Mouse (Mus musculus): ENCODE data around the gene Sumo1. TPM values are rescaled to one million over a fixed set of nuclear protein-coding genes. Genes with fewer than 3 reads are reported as not detected.

The Sumo1 gene
- total RNA-seq, 2 experiments from 2014 or later, result 58.0 to 67.4 TPM

DNA sequence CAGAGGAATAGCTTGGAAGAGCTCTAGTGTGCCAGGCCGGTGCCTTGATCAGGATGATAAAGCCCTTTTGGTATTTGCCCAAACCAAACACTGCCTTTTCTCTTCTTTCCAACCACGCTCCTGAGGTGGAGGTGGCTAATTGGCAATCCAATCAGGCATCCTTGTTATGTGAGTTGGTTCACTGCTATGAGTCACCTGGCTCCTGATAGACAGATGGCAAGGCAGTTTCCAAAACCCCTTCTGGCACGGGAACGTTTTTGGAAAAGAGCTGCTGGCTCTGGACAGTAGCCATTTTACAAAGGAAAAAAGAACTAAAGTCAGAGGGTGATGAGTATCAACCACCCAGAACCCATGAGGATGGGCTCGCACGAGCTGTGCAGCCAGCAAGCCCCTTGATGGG lies 103.7 kb downstream of the Sumo1 start:
- ATAC-seq (replicated peaks; ENCODE audit: low FRiP score, poor library complexity, severe bottlenecking), result no peak

DNA sequence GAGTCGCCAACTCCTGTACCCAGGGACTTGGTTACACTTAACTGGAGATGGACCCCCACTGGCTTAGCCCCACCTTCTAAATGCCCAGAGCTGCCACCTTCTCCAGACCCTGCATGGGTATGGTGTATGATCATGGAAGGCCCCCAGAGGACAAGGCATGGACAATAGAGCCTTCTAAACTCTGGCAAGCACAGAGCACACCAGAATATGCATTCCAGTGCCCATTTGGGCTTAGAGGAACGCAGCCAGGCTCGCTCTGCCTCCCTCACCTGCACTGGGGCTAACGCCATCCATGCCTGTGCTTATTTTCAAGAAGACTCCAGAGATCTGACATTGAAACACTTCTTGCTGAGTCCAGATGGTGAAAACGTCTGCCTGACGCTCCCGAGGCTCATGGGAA lies 104.4 kb downstream of the Sumo1 start:
- ATAC-seq (replicated peaks; ENCODE audit: low FRiP score, poor library complexity, severe bottlenecking), result no peak

DNA sequence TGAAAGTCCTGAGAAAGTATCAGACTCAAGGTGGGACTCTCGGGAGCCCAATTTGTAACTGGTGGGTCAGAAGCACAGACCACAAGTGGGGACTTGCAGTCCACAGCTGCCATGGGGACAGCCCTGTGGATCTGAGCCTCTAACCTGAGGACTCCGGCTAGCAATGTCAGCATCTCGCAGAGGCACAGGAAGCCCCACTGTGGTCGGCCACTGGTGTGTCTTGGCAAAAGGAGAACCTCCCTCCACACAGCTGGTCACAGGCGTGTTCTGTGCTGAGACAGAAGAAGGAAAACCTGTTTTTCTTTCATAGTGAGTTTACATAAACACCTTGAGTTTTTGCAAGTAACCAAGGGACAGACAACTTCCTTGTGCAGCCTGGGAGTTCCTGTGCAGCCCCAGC lies 104.8 kb downstream of the Sumo1 start:
- no peak for ATAC-seq (replicated peaks; ENCODE audit: low FRiP score, poor library complexity, severe bottlenecking)

DNA sequence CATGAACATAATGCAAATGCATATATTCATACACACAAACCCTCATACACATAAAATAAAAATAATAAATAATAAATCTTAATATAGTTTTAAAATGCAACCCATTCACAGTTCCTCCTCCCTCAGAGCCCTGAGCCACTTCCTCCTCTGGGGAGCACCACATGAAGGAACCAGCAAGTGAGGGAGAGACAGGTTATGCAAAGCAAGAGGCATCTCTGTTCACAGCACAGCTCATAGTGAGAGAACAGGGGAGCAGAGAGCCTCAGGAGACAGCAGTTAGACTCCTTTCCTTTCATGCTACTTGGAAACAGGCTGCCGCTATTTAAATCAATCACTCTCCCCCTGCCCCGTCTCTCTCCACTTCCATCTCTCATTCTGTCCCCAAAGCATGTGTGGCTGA lies 107.1 kb downstream of the Sumo1 start:
- no peak for ATAC-seq (replicated peaks; ENCODE audit: low FRiP score, poor library complexity, severe bottlenecking)

DNA sequence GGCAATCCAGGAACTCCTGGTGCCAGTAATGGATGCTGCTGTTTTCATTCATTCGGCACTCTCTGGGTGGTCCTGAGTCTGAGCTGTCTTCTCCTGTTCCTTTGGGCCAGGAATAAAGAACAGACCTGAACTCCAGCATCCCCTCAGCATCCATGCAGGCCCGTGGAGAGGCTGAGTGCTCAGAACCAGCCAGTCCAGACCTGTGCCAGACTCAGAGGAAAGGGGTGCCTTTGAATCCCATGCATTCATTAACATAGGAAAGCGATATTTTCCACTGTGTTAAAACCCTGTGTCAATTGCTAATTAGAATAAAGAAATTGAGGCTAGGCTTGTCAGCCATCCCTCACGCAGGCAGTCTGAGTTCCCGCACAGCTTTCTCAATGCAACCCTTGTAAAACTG lies 116.9 kb downstream of the Sumo1 start:
- ATAC-seq (replicated peaks; ENCODE audit: low FRiP score, poor library complexity, severe bottlenecking), result no peak

DNA sequence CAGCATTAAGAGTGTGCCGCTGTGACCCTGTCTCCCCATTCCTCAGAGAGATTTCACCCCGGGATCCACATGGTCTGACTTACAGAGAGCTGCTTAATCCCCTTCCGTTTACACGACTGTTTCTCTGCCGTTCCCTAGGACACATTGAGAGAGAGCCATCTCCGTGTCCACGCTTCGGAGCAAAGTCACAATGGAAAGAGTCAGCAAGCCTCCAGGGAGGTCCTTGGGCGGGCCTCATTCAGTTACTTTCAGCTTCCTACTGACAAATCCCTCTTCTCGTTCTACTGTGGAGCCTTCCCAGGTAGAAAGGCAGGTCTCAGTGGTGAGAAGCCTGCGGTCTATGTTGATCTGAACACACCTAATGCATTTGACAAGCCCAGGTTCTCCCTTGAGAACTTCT lies 119.6 kb downstream of the Sumo1 start:
- no peak for ATAC-seq (replicated peaks; ENCODE audit: low FRiP score, poor library complexity, severe bottlenecking)

DNA sequence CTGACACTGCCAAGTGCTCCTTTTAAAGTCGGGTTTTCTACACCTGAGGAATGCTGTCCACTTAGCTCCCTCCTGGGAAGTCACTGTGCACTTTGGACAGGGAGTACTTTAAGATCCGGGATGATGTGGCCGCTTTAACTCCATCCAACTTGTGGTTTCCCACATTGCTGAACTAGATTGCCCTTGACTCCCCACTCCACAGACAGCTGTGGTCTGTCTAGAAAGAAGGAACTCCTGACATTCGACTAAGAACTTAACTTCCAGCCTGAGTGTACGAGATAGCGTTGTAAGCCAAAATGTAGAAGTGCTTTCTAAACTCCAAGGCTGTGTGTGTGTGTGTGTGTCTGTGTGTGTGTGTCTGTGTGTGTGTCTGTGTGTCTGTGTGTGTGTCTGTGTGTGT lies 120.4 kb downstream of the Sumo1 start:
- ATAC-seq (replicated peaks; ENCODE audit: low FRiP score, poor library complexity, severe bottlenecking), result no peak

DNA sequence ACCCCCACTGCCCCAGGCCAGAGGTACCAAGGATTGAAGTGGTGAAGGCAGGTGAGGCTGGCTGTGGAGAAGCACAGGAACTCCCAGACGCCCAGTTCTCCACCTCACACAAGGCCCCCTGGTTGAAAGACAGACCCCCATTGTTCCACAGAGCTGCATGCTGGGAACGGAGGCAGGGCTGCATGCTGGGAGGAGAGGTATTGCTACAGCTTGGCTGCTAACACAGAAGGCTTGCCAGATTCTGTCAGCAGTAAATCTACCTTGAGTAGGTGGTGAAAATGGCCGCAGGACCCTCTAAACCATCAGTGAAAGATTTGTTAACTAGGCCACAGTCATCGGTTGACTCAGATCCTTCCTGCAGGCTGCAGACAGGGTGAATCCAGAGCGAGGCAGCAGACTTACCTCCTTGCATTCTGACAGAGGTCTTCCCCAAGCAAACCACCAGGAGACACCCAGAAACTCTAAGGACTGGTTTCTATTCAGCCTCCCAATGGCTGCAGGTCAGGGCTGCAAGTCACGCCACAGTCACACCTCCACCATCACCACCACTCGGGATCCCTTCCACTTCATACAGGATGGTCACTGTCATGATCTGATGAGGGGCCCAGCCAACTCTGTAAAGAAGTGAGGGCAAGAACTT lies 121.5 kb downstream of the Sumo1 start:
- no peak for ATAC-seq (replicated peaks; ENCODE audit: low FRiP score, poor library complexity, severe bottlenecking)

DNA sequence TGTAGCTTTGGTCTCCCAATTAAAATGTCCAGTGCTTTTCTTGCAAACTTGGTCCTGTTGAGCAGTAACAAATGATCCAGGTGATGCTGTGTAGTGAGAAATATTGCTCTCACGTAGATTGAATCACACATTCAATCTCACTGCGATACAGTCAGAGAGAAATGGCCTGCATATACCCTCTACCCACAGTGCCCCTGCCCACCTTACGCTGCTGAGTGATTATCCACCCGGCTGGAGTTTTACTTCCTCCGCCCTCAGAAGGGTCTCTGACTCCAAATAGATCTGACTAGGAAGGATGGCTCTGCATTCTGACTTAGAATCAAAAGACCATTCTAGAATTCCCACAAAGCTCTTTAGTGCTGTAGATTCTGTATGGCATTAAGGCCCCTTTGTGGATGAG lies 122.1 kb downstream of the Sumo1 start:
- no peak for ATAC-seq (replicated peaks; ENCODE audit: low FRiP score, poor library complexity, severe bottlenecking)

DNA sequence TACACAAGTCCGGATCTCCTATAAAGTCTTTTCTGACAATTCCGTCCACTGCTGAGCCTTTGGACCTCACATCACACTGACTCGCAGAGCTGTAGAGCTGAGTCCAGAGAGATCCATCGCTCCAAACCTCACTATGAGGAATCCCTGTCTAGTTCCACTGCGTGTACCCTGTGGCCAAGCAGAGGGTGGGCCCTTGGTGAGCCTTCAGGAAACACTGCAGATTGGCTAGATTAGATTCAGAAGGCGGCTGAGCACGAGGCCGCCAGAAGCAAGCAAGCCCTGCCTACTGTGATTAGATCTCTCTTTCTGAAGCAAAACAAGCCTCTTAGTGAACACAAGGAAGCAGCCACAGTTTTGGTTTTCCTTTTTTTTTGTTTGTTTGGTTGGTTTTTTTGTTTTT lies 126.7 kb downstream of the Sumo1 start:
- no peak for ATAC-seq (replicated peaks; ENCODE audit: low FRiP score, poor library complexity, severe bottlenecking)

DNA sequence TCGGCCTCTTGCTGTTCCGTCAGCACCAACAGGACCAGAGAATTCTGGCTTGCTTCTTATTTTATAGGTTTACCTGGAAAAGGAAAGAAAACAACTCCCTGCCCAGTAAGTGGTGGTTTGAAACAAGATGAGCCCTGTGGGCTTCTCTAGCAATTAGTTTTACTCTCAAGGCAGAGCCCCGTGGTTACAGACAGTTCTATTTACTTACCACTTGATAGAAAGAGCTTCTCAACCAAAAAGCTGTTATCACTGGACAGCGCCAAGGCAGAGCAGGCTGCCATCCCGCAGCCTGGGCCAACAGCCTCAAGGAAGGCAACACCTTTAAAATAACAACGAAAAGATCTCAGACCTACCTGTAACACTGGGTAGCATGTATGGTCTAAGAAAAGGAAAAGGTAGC lies 128.4 kb downstream of the Sumo1 start:
- no peak for ATAC-seq (replicated peaks; ENCODE audit: low FRiP score, poor library complexity, severe bottlenecking)

DNA sequence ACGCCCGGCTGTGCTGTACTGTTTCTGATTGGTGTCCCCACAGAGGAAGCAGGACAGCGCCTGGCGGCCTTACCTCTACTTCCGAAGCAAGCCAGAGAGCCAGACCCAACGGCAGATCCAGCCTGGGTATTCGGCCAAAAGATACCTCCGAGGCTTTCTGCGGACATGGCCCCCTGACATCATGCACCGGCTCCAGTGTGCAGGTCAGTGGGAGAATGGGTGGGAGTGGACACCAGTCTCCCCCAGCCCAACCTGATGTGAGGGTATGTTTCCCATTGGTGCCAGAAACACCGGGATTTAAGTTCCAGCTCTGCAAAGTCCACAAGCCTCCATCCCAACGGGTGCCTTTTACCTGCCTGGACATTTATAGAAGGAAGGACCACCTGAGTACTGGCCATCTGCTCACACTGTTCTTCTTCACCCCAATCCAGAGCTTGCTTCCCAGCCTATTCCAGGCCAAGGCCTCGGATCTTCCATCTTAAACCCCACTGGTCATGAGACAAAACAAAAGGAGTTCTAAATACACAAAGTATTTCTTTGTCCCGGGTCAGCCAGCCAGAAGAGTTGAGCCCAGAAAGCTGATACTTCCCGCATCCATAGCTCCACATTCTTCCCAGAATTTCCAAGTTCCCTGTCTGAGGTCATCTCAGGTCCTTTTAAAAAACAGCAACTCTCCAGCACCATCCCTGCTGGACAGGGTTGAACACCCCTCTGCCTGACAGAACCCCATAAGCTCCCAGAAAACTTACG lies 129.2 kb downstream of the Sumo1 start:
- no peak for ATAC-seq (replicated peaks; ENCODE audit: low FRiP score, poor library complexity, severe bottlenecking)

DNA sequence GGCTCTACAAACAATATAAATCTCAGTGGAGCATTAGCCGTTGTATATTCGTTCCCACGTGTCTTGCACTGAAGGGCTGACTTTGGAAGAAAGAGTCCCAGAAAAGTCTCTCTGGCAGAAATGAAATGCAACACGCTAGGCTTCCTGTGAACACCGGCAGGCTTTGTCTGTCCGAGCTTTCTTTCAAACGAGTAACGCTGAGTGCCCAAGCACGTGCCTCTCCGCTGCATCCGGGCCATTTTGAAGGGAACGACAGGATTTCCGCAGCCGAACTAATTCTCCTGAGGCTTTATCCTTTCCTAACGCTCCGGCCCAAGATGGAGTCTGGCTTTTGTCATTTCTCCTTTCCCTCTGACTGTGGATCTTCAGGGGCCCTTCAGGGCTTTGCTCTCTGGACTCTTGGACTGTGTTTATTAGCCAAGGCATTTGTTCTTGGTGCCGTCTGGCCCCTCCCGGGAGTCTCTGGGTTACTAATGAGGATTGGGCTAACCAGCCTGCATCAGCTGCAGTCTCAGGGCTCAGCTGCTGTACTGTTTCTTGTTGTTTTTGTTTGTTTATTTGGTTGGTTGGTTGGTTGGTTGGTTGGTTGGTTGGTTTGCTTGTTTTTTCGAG lies 130.0 kb downstream of the Sumo1 start:
- ATAC-seq (replicated peaks; ENCODE audit: low FRiP score, poor library complexity, severe bottlenecking), result no peak

DNA sequence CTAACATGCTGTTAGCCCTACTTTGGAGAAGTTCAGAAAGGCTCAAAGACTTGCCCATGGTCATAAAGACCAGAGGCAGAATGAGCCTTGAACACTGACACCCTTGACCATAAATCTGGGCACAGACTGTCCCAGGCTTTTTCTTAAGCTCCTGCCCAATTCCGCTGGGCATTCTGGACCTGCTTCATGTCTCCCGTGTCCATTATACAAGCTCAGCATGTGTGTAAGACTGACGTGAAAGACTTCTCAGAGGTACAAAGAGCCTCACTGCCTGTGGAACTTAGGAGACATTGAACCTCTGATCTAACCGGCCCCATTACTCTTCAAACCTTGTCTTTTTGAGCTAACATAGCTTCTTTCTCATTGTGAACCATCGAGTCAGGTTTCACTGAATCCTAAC lies 132.3 kb downstream of the Sumo1 start:
- ATAC-seq (replicated peaks; ENCODE audit: low FRiP score, poor library complexity, severe bottlenecking), result no peak

Other genes starting within 250 kb of the Sumo1 start
- 1.7 and 3.1 TPM in 2 replicates for gene Fzd7, start 188.4 kb downstream of the Sumo1 start, total RNA-seq (2015; ENCODE audit: low replicate concordance)
- gene Fzd7, start 188.4 kb downstream of the Sumo1 start, total RNA-seq (2017; ENCODE audit: low replicate concordance), result 0.28 and 0.43 TPM in 2 replicates
- not detected in 2 replicates for gene Gm973, start 154.6 kb downstream of the Sumo1 start, total RNA-seq (2015; ENCODE audit: low replicate concordance)
- 7.0 TPM in 1 of 2 replicates, not detected in the other for gene Gm973, start 154.6 kb downstream of the Sumo1 start, total RNA-seq (2017; ENCODE audit: low replicate concordance)
- 38.7 and 88.6 TPM in 2 replicates for gene Nop58, start 14.1 kb upstream of the Sumo1 start, total RNA-seq (2015; ENCODE audit: low replicate concordance)
- 115 TPM in 2 replicates for gene Nop58, start 14.1 kb upstream of the Sumo1 start, total RNA-seq (2017; ENCODE audit: low replicate concordance)
- gene Bmpr2, start 92.6 kb upstream of the Sumo1 start, total RNA-seq (2015; ENCODE audit: low replicate concordance), result 5.4 and 7.9 TPM in 2 replicates
- 2.0 and 8.4 TPM in 2 replicates for gene Bmpr2, start 92.6 kb upstream of the Sumo1 start, total RNA-seq (2017; ENCODE audit: low replicate concordance)
- gene Fam117b, start 242.2 kb upstream of the Sumo1 start, total RNA-seq (2015; ENCODE audit: low replicate concordance), result 7.3 and 9.4 TPM in 2 replicates
- 7.8 and 8.9 TPM in 2 replicates for gene Fam117b, start 242.2 kb upstream of the Sumo1 start, total RNA-seq (2017; ENCODE audit: low replicate concordance)